Mouse (Mus musculus): ENCODE measurements around the gene Usp25.
A peak's percentile ranks its signal among the peaks of the same experiment; 100 is the strongest.

Usp25 gene

DNA sequence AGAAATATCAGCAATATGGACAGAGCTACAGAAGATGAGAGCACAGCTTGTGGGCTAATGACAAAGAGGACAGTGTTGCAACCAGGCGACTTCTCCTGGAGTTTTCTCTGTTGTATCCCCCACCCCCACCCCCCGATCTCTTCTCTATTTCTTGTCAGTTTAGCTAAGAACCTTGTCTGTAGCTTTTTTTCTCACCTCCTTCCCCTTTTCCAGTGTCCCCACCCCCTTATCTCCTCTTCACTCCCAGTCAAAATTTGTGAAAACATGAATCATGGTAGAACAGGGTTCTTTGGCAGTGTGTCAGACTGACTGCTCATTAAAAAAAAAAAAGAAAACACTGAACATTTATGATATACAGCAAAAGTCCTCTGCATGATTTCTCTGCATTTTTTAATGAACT is 16.9 kb downstream of the Usp25 start:
- no peak for ATAC-seq (ENCODE audit: insufficient number of reproducible peaks, low FRiP score, low TSS enrichment)

DNA sequence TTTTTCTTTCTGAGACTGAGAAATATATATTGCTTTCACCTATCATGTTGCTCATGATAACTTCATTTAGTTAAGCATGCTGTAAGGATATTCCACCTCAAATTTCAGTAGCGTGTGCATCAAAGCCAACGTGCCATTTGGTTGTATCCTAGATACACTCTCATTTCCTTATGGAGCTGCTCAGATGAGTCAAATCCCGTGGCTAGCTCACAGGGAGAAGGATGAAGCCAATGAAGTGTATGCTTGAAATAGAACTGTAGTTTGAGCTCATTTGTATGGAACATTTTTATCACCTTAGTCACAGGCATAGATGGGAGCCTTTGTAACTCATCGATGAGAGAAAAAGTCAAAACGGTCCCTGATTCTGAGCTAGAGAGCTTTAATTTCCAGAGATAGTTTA is 20.8 kb downstream of the Usp25 start:
- no peak for ATAC-seq (ENCODE audit: insufficient number of reproducible peaks, low FRiP score, low TSS enrichment)

DNA sequence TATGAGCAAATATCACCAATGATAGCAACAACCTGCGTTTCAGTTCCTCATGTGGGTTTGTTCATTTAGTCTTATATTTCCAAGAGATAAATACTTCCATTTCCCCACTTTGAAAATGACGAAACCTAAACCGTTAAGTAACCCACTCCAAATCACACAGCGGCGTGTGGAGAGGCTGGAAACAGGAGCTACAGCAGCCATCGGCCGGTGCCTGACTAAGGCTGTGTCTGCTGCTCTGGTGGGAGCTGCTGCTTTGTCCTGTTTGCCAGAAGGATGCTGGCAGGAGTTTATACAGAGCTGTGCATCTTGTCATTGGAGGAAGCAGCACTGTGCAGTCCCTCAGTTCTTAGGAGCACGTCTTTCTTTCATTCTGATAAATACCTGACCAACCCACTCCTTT is 21.2 kb downstream of the Usp25 start:
- ATAC-seq (ENCODE audit: insufficient number of reproducible peaks, low FRiP score, low TSS enrichment) = peak; percentile 68; the same call in 1 of the 2 replicates

DNA sequence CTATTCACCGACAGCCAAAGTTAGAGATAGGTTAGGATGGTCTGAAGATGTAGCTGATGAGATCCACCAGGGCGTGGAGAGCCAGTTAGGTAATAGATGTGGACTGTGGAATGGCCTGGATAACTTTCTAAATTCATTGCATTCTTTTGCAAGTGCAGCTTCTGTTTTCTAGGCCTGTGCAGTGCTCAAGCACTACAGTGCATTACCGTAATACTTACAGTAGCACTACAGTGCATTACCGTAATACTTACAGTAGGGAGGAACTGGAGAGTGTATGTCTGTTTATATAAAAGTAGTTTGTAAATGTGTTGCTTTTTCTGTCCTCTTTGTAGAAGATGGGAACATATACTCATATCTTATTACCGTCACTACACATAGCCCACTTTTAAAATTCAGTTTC is 28.1 kb downstream of the Usp25 start:
- ATAC-seq (ENCODE audit: insufficient number of reproducible peaks, low FRiP score, low TSS enrichment) = no peak

GRCm38 (mm10) chr16:77043499-77043898 is 30.0 kb downstream of the Usp25 start:
- ATAC-seq (ENCODE audit: insufficient number of reproducible peaks, low FRiP score, low TSS enrichment) = no peak

DNA sequence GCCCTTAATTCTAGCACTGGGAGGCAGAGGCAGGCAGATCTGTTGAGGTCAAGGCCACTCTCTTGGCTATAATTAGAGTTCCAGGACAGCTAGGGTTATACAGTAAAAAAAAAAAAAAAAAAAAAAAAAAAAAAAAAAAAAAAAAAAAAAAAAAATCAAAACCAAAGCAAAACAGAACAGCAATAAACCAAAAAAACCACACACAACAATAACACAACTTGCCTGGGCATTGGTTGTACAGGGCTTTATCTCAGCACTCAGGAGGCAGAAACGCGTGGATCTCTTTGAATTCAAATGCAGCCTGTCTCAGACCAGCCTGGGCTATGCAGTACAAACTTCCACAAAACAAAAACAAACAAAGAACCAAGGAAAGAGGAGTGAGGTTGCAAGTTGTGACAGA is 40.7 kb downstream of the Usp25 start:
- ATAC-seq (ENCODE audit: insufficient number of reproducible peaks, low FRiP score, low TSS enrichment) = no peak

DNA sequence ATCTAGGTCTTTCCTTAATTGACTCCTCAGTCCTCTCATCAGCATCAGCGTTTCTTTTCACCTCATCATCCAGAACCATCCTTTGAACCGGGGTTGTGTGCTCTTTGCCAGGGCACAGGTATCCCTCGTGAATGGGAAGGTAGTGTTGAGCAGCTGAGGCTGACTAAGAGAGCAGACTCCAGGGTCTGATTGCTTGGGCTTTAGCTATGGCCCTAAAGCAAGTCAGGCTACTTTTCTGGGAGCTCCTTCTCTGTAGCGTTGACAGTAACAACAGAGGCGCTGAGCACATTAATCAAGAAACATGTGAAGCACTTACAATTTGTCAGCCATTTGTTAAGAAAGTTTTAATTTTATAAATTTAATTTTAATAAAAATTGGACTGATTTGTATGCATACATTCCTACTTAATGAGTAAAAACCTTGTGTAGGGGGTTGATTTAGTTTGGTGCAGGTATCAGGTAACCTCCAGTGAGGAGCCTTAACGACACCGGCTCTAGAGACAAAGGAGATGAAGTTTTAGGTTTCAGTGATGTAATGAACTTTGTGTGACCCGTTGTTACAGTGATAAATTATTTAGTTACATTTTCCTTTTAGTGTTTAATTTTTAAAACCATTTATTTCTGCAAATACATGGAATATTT is 42.1 kb downstream of the Usp25 start:
- no peak for ATAC-seq (ENCODE audit: insufficient number of reproducible peaks, low FRiP score, low TSS enrichment)

GRCm38 (mm10) chr16:77056160-77056520 is 42.6 kb downstream of the Usp25 start:
- ATAC-seq (ENCODE audit: insufficient number of reproducible peaks, low FRiP score, low TSS enrichment) = no peak

GRCm38 (mm10) chr16:77058567-77058966 is 45.1 kb downstream of the Usp25 start:
- no peak for ATAC-seq (ENCODE audit: insufficient number of reproducible peaks, low FRiP score, low TSS enrichment)

DNA sequence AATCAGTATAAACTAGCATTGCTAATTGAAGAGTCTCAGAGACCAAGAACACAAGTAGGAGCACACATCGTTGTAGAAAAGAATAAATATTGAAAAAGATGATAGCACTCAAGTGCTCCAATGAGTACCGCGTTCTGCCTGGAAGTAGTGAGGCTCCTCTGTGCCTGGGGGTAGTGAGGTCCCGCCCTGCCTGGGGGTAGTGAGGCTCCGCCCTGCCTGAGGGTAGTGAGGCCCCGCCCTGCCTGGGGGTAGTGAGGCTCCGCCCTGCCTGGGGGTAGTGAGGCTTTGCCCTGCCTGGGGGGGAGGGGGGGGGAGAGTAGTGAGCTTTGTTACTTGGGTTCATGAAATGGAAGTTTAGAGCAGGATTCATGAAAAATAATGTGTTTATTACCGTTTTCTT is 46.7 kb downstream of the Usp25 start:
- ATAC-seq (ENCODE audit: insufficient number of reproducible peaks, low FRiP score, low TSS enrichment) = no peak

DNA sequence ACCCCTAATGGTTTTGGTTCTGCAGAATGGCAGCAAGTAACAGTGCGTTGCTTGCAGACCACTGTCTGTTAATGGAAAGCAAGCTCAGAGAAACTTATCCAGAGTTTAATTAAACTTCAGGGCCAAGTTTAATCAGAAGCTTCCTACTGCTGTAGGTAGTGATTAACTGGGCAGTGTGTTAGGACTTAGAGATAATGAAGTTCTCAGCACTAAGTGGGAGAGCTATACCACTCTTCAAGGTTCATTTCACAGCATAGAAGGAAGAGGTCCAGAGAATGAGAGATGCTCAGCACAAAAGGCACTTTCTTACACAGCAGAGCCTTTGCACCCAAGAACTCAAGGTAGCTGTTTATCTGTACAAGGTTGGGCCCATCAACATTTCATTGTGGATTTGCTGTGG is 50.4 kb downstream of the Usp25 start:
- ATAC-seq (ENCODE audit: insufficient number of reproducible peaks, low FRiP score, low TSS enrichment) = no peak

DNA sequence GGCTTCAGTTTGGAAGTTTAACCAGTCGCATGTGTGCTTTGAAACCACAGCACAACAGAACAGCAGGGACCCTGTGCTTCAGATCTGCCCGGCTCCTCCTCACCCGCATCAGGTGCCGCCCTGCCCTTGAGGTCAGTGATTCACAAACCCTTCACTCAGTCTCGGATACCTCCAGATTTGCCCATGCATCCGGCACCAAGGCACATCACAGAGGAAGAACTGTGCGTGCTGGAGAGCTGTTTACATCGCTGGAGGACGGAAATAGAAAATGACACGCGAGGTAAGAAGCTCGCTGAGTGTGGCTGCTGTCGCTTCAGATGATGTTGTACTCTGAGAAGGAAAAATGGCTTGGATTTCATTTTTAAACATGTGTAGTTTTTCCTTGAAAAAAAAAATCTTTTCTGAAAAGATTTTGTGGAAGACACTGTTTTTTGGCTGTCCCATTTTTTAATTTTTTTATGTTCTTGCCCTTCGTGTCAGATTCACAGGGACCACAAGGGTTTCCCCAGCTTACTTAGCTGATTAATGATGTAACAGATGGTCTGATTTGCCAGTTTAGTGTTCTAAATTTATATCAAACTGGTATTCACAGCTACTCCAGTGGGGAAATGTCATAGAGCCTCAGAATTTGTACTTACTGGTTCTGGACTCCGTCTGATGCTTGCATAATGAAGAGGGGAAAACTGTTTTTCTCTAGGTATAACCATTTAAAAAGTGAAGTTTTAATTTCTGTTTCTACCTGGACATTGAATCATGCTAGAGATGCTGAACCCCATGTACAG is 63.6 kb downstream of the Usp25 start:
- peak; percentile 88 for ATAC-seq (ENCODE audit: insufficient number of reproducible peaks, low FRiP score, low TSS enrichment)

GRCm38 (mm10) chr16:77077736-77078005 is 64.2 kb downstream of the Usp25 start:
- ATAC-seq (ENCODE audit: insufficient number of reproducible peaks, low FRiP score, low TSS enrichment) = 0 out of 2 replicates have a peak, but pooled peaks have one; percentile 13

- ATAC-seq (ENCODE audit: insufficient number of reproducible peaks, low FRiP score, low TSS enrichment) = no peak
Observed at GRCm38 (mm10) chr16:77084071-77084470, 70.6 kb downstream of the Usp25 start.

- ATAC-seq (ENCODE audit: insufficient number of reproducible peaks, low FRiP score, low TSS enrichment) = peak; percentile 84
Observed at GRCm38 (mm10) chr16:77089806-77090205, 76.3 kb downstream of the Usp25 start.

DNA sequence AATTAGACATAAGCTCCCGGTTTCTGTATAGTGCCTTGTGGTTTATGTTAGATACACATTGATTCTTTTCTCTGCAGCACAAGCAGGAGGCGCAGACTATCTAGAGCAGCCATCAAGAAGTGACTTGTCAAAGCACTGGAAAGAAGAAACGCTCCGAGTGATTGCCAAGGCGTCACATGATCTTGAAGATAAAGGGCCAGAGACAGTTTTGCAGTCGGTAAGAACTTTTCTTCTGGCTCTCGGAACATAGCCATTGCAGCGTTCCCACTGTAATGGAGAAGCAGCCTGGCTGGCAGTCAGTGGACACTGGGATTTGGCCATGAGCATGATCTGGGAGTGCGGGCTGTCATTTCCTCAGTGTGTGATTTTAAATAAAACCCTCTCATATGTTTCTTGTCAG is 80.0 kb downstream of the Usp25 start:
- no peak for ATAC-seq (ENCODE audit: insufficient number of reproducible peaks, low FRiP score, low TSS enrichment)

DNA sequence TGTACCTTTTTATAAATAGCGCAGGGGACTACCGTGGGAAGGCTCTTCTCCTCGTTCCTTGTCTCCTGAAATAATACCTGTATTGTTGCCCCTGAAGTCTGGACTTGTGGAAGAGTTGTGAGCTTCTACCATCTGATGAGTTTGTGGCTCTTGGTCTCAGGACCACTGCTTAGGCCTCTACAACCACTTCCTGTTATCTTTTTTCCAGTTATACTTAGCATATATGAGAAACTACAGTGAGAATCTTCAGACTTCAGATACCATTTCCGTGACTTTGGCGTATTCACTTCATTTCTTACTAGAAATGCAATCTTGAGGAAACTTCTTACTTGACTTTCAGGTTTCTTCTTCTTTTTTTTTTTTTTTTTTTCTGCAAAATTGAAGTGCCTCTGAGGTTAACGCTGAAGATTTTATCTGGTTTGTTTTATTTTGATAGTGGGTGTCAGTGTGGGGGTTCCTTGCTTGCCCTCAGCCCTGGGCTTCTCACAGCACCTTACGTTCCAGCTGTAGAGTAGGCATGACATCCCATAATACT is 81.6 kb downstream of the Usp25 start:
- ATAC-seq (ENCODE audit: insufficient number of reproducible peaks, low FRiP score, low TSS enrichment) = no peak

GRCm38 (mm10) chr16:77099018-77099869 is 85.7 kb downstream of the Usp25 start:
- ATAC-seq (ENCODE audit: insufficient number of reproducible peaks, low FRiP score, low TSS enrichment) = peak; percentile 92

DNA sequence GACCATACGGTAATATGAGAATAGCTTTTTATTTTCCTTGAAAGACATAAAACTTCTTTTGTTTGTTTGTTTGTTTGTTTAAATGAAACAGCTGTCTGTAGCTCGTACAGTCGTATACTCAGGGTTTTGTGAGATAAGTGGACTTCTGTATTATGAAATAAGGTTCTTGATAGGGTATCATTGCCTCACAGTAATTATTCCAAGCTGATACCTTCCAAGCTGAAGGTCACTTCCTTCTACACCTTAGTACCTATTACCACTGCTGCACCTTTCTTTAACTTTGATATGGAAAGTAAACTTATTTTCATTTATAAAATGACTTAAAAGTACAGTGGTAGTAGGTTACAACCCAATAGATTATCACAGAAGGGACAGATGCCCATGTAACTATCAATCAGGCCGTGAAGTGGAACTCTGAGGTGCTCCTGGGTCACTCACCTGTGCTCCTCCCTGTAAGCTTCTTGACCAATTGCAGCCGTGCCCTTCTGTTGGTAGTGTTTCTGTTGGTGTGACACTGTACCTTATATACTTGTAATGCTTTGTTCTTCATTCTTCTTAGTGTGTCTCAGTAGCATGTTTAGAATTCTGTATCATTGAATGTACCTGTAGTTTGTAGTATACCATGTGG is 90.2 kb downstream of the Usp25 start:
- no peak for ATAC-seq (ENCODE audit: insufficient number of reproducible peaks, low FRiP score, low TSS enrichment)

GRCm38 (mm10) chr16:77111268-77111667 is 97.8 kb downstream of the Usp25 start:
- no peak for ATAC-seq (ENCODE audit: insufficient number of reproducible peaks, low FRiP score, low TSS enrichment)

DNA sequence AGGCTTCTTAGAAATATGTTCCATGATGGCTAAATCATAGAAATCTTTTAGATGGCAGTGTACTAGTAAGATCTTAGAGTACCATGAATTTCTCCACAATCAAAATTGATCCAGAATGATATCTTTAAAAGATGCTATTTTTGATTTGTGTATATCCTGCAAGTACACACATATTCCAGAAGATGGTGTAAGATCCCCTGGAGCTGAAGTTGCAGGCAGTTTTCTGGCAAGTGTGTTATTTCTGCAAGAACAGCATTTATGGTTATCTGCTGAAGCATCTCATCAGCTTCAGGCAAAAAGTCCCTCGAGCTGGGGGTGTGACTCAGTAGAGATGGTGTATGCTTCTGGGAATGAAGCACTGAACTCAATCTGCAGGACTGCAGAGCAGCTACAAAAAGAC is 112.4 kb downstream of the Usp25 start:
- no peak for ATAC-seq (ENCODE audit: insufficient number of reproducible peaks, low FRiP score, low TSS enrichment)
